28 mouse cellular contexts compared by ENCODE assay signal in the genomic region with DNA sequence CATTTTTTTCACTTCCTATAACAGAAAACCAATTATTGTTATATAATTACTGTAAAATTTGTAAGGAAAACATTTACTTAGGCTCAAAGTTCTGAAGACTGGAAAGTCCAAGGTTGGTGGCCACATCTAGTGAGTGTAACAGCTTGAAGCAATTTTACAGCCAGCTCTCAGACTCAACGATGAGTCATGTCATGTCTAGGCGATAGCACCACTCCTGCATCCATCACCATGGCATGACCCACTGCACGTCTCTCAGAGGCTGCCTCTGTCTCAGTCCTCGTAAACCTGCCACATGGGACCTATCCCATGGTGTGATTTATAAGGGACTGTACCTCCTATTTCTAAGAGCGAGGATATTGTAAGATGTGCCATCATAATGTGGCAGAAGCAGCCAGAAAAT. TPM values are rescaled to one million over a fixed set of nuclear protein-coding genes. Genes with fewer than 3 reads are reported as not detected.
A peak's percentile ranks its signal among the peaks of the same experiment; 100 is the strongest.
DNase-seq lines count a peak whose midpoint lies in the region; ATAC-seq and TF ChIP-seq lines count a peak whose summit lies in the region.
"Had no signal": no experiment of that assay in that cellular context is flagged by ENCODE, and none has a peak within 500 bp of the region (broad histone marks: within the 10 kb centered on the region; RNA-seq: fewer than 3 reads in every experiment).

No protein-coding gene starts in this region.

- TF ChIP-seq CTCF in intestine, postnatal 0 days (IDR thresholded peaks at IDR 0.05; ENCODE audit: low read depth) = no peak

- H3K9ac ChIP-seq in intestine, postnatal 0 days (ENCODE audit: low read depth, low read length) = no peak overlapping the region
- no peak overlapping the region for H3K9ac ChIP-seq in intestine, embryonic 16.5 days (ENCODE audit: low read depth, low read length)
- no peak overlapping the region for H3K9ac ChIP-seq in neural tube, embryonic 14.5 days (replicated peaks; ENCODE audit: low read depth, low read length)
- no peak overlapping the region for H3K9ac ChIP-seq in neural tube, embryonic 15.5 days (replicated peaks)
- H3K9ac ChIP-seq: embryonic facial prominence, embryonic 12.5 days; forebrain, embryonic 13.5 days; forebrain, embryonic 15.5 days; forebrain, postnatal 0 days had no signal

- no peaks in the 10 kb centered on the region for H3K4me1 ChIP-seq in intestine, postnatal 0 days (replicated peaks; ENCODE audit: control insufficient read depth, insufficient read depth, low read length)
- no peaks in the 10 kb centered on the region for H3K4me1 ChIP-seq in intestine, embryonic 16.5 days (ENCODE audit: control insufficient read depth, insufficient read depth, low read length)
- no peaks in the 10 kb centered on the region for H3K4me1 ChIP-seq in neural tube, embryonic 14.5 days (ENCODE audit: control insufficient read depth, insufficient read depth, low read length)
- no peaks in the 10 kb centered on the region for H3K4me1 ChIP-seq in neural tube, embryonic 15.5 days
- H3K4me1 ChIP-seq: embryonic facial prominence, embryonic 10.5 days; embryonic facial prominence, embryonic 12.5 days; forebrain, embryonic 13.5 days; forebrain, embryonic 15.5 days had no signal

- no peaks in the 10 kb centered on the region for H3K27me3 ChIP-seq in intestine, postnatal 0 days (replicated peaks; ENCODE audit: control insufficient read depth, insufficient read depth, low read length)
- no peaks in the 10 kb centered on the region for H3K27me3 ChIP-seq in intestine, embryonic 16.5 days (replicated peaks; ENCODE audit: control insufficient read depth, insufficient read depth, low read length)
- no peaks in the 10 kb centered on the region for H3K27me3 ChIP-seq in neural tube, embryonic 14.5 days (ENCODE audit: control insufficient read depth, insufficient read depth, low read length)
- H3K27me3 ChIP-seq in neural tube, embryonic 15.5 days (replicated peaks) = no peaks in the 10 kb centered on the region
- H3K27me3 ChIP-seq: CH12.LX; embryonic facial prominence, embryonic 12.5 days; forebrain, embryonic 13.5 days; forebrain, embryonic 15.5 days; Patski had no signal

- H3K9me3 ChIP-seq in intestine, postnatal 0 days (ENCODE audit: control insufficient read depth) = no peaks in the 10 kb centered on the region
- no peaks in the 10 kb centered on the region for H3K9me3 ChIP-seq in intestine, embryonic 16.5 days (ENCODE audit: control insufficient read depth, low read length)
- H3K9me3 ChIP-seq in neural tube, embryonic 14.5 days (ENCODE audit: control insufficient read depth, low read length) = no peaks in the 10 kb centered on the region
- no peaks in the 10 kb centered on the region for H3K9me3 ChIP-seq in neural tube, embryonic 15.5 days (replicated peaks)
- H3K9me3 ChIP-seq: embryonic facial prominence, embryonic 10.5 days; embryonic facial prominence, embryonic 12.5 days; forebrain, embryonic 13.5 days; forebrain, embryonic 15.5 days; G1E had no signal

- no peak overlapping the region for H3K27ac ChIP-seq in intestine, postnatal 0 days (ENCODE audit: low read depth, low read length)
- H3K27ac ChIP-seq in intestine, embryonic 16.5 days (ENCODE audit: low read length) = no peak overlapping the region
- H3K27ac ChIP-seq in neural tube, embryonic 14.5 days (ENCODE audit: low read depth, low read length) = no peak overlapping the region
- H3K27ac ChIP-seq in neural tube, embryonic 15.5 days (replicated peaks) = no peak overlapping the region
- H3K27ac ChIP-seq: embryonic facial prominence, embryonic 10.5 days; embryonic facial prominence, embryonic 12.5 days; forebrain, embryonic 13.5 days; forebrain, embryonic 15.5 days had no signal

- H3K4me3 ChIP-seq in intestine, postnatal 0 days (ENCODE audit: low read depth, low read length) = no peak overlapping the region
- no peak overlapping the region for H3K4me3 ChIP-seq in intestine, embryonic 16.5 days (ENCODE audit: low read length)
- H3K4me3 ChIP-seq in neural tube, embryonic 14.5 days (ENCODE audit: low read depth, low read length) = no peak overlapping the region
- H3K4me3 ChIP-seq in neural tube, embryonic 15.5 days (replicated peaks) = no peak overlapping the region
- H3K4me3 ChIP-seq: embryonic facial prominence, embryonic 10.5 days; embryonic facial prominence, embryonic 12.5 days; forebrain, embryonic 13.5 days; forebrain, embryonic 15.5 days had no signal

- peak; percentile 81 for DNase-seq in 3T3-L1 (ENCODE audit: low read depth, low spot score)
- peak; percentile 13 for DNase-seq in mesoderm, embryonic 11.5 days (ENCODE audit: low read depth, low spot score)
- DNase-seq in ovary, postnatal 10 days (ENCODE audit: low spot score) = no peak
- no peak for DNase-seq in testis, postnatal 14 days (ENCODE audit: low spot score)
- DNase-seq: adrenal gland, adult 8-10 months; adrenal gland, postnatal 14 days; adrenal gland, postnatal 36 days; cerebellum, adult 11-12 months; cerebellum, adult 2 months; cerebellum, adult 9-10 months; cerebellum, postnatal 10 days; cerebellum, postnatal 25 days; embryo, embryonic 11 days; forebrain, postnatal 0 days had no signal

- ATAC-seq in intestine, postnatal 0 days = peak; percentile 54; the same call in 1 of the 2 replicates
- ATAC-seq in intestine, embryonic 16.5 days = no peak
- 0 out of 2 replicates have a peak, but pooled peaks have one; percentile 49 for ATAC-seq in neural tube, embryonic 14.5 days (ENCODE audit: low read depth)
- ATAC-seq in neural tube, embryonic 15.5 days (ENCODE audit: low FRiP score) = no peak
- ATAC-seq: activated CD4-positive, CD25-positive, alpha-beta regulatory T cell, adult 4 months; CD4-positive, CD25-positive, alpha-beta regulatory T cell, adult 4 months; forebrain, embryonic 13.5 days; forebrain, embryonic 15.5 days; forebrain, postnatal 0 days; Patski had no signal

- H3K4me2 ChIP-seq in intestine, postnatal 0 days (replicated peaks; ENCODE audit: low read depth) = no peak overlapping the region
- H3K4me2 ChIP-seq in intestine, embryonic 16.5 days (ENCODE audit: low read depth, low read length) = no peak overlapping the region
- no peak overlapping the region for H3K4me2 ChIP-seq in neural tube, embryonic 14.5 days (ENCODE audit: low read depth, low read length)
- no peak overlapping the region for H3K4me2 ChIP-seq in neural tube, embryonic 15.5 days
- H3K4me2 ChIP-seq: embryonic facial prominence, embryonic 12.5 days; forebrain, embryonic 13.5 days; forebrain, embryonic 15.5 days had no signal

- no peaks in the 10 kb centered on the region for H3K36me3 ChIP-seq in intestine, postnatal 0 days (ENCODE audit: control insufficient read depth, insufficient read depth)
- H3K36me3 ChIP-seq in intestine, embryonic 16.5 days (ENCODE audit: control insufficient read depth, insufficient read depth, low read length) = no peaks in the 10 kb centered on the region
- H3K36me3 ChIP-seq in neural tube, embryonic 14.5 days (ENCODE audit: control insufficient read depth, insufficient read depth, low read length) = no peaks in the 10 kb centered on the region
- no peaks in the 10 kb centered on the region for H3K36me3 ChIP-seq in neural tube, embryonic 15.5 days
- H3K36me3 ChIP-seq: embryonic facial prominence, embryonic 10.5 days; embryonic facial prominence, embryonic 12.5 days; forebrain, embryonic 15.5 days; G1E had no signal

- 44% methylated on average over 5 of the region's 5 CpGs for WGBS in intestine, postnatal 0 days
- WGBS in intestine, embryonic 16.5 days = 59% methylated on average over 5 of the region's 5 CpGs
- 52% methylated on average over 5 of the region's 5 CpGs for WGBS in neural tube, embryonic 14.5 days
- 55% methylated on average over 5 of the region's 5 CpGs for WGBS in neural tube, embryonic 15.5 days

RNA-seq across cellular contexts. Expression of gene Teddm3, which starts 37.7 kb away (rescaled TPM):
- polyA plus RNA-seq in intestine, postnatal 0 days (2015; fragmentation: Nextera tagmentation; extraction: Ambion mirVana) = 0.17 and 1.2 TPM in 2 replicates
- 0.20 TPM in 1 of 2 replicates, not detected in the other for polyA plus RNA-seq in intestine, embryonic 16.5 days (2015; fragmentation: Nextera tagmentation; extraction: Ambion mirVana)
- polyA plus RNA-seq in neural tube, embryonic 14.5 days (2014; fragmentation: Nextera tagmentation; extraction: Ambion mirVana) = 0.39 TPM in 1 of 2 replicates, not detected in the other
- 0.23 and 0.68 TPM in 2 replicates for polyA plus RNA-seq in neural tube, embryonic 15.5 days (2015; fragmentation: Nextera tagmentation; extraction: Ambion mirVana)
- polyA plus RNA-seq: cerebellum, adult 2 months; embryonic facial prominence, embryonic 10.5 days; embryonic facial prominence, embryonic 12.5 days; forebrain, embryonic 11.5 days; forebrain, embryonic 13.5 days; forebrain, embryonic 15.5 days; forebrain, postnatal 0 days; G1E; Patski had no signal

Comparison
In these comparisons a context has a peak if more than half of its experiments do, and no peak if none do; other contexts are left out.
1. ATAC-seq: peak in intestine, postnatal 0 days (single experiment) and neural tube, embryonic 14.5 days (single experiment); none in intestine, embryonic 16.5 days (single experiment) and neural tube, embryonic 15.5 days (single experiment).
2. DNase-seq: peak in 3T3-L1 (single experiment) and mesoderm, embryonic 11.5 days (single experiment); none in ovary, postnatal 10 days (single experiment) and testis, postnatal 14 days (single experiment).